Mouse (Mus musculus) stomach, embryonic 14.5 days (tissue): Measurements from ENCODE around the gene Anxa6. TPM values are rescaled to one million over a fixed set of nuclear protein-coding genes. Genes with fewer than 3 reads are reported as not detected.
A peak's percentile ranks its signal among the peaks of the same experiment; 100 is the strongest.
"Not testable (repeated sequence)": the region's sequence is repeated elsewhere in the genome, so short reads cannot be mapped to it uniquely, and the experiment has no call there.

Experiments
- ATAC-seq: fragments of 200-750 bp; cut with Nextera tagmentation; 2 replicates; pipeline ENCODE4 v1.8.0; 2017; ENCODE audit warnings: low read depth, moderate TSS enrichment; ENCODE audit not compliant: insufficient number of reproducible peaks, insufficient read depth, low FRiP score
- H3K27ac ChIP-seq: fragments of 300-500 bp; sonication (generic); 2 replicates; pipeline ENCODE4 v1.5.1; 2014; ENCODE audit warnings: mild to moderate bottlenecking, low read length, moderate library complexity, mixed read lengths
- H3K27me3 ChIP-seq: fragments of 300-500 bp; sonication (generic); 2 replicates; pipeline ENCODE4 v1.6.1; 2014; ENCODE audit warnings: low read length, control low read depth, mixed read lengths; ENCODE audit not compliant: control insufficient read depth, insufficient read depth
- H3K36me3 ChIP-seq: fragments of 300-500 bp; sonication (generic); 2 replicates; pipeline ENCODE4 v1.6.1; 2014; ENCODE audit warnings: mild to moderate bottlenecking, control low read depth, low read length, moderate library complexity, mixed read lengths; ENCODE audit not compliant: control insufficient read depth, insufficient read depth
- H3K4me1 ChIP-seq: fragments of 300-500 bp; sonication (generic); 2 replicates; pipeline ENCODE4 v1.6.1; 2014; ENCODE audit warnings: low read length, control low read depth, mixed read lengths; ENCODE audit not compliant: control insufficient read depth, insufficient read depth
- H3K4me2 ChIP-seq: fragments of 300-500 bp; sonication (generic); replicated peaks from 2 replicates; pipeline ENCODE4 v1.6.1; 2014; ENCODE audit warnings: low read depth, low read length, control low read depth
- H3K4me3 ChIP-seq: fragments of 300-500 bp; sonication (generic); 2 replicates; pipeline ENCODE4 v1.5.1; 2014; ENCODE audit warnings: low read depth, low read length, control low read depth
- H3K9ac ChIP-seq: fragments of 300-500 bp; sonication (generic); replicated peaks from 2 replicates; pipeline ENCODE4 v1.6.1; 2014; ENCODE audit warnings: low read depth, mild to moderate bottlenecking, control low read depth, low read length, moderate library complexity, mixed read lengths
- H3K9me3 ChIP-seq: fragments of 300-500 bp; sonication (generic); 2 replicates; pipeline ENCODE4 v1.6.1; 2016; ENCODE audit warnings: low read depth, low read length, control low read depth; ENCODE audit not compliant: control insufficient read depth
- WGBS: fragments of 180-500 bp; shearing (Covaris S2); extraction: QIAGEN DNeasy Blood & Tissue Kit; methylation state at CpG from one replicate; pipeline ENCODE4 v1.1.7; 2014; 5-methylcytosine and 5-hydroxymethylcytosine counted together
- polyA plus RNA-seq: library from polyadenylated mRNA; unstranded; fragments of >200 nt; fragmentation: Nextera tagmentation; extraction: Ambion mirVana; gene quantifications from 2 replicates; pipeline ENCODE4 v1.2.1, GENCODE M21; 2014

The Anxa6 gene
- polyA plus RNA-seq, 1 experiment from 2014 or later, result 400 TPM

- WGBS, result 81% methylated on average over 6 of the region's 6 CpGs
- no peak for ATAC-seq
- Histone ChIP-seq H3K27me3 (no peaks in the 10 kb centered on the region), H3K9ac (no peak overlapping the region), H3K9me3 (no peaks in the 10 kb centered on the region), H3K36me3 (no peaks in the 10 kb centered on the region), H3K4me2 (no peak overlapping the region), H3K27ac (no peak overlapping the region), H3K4me3 (no peak overlapping the region), H3K4me1 (peaks cover 12% of the 10 kb centered on the region; the same call in 1 of the 2 replicates)
Observed at GRCm38 (mm10) chr11:54960251-54960650, 73.0 kb downstream of the Anxa6 start.

GRCm38 (mm10) chr11:54958571-54959073 lies 74.6 kb downstream of the Anxa6 start:
- Histone ChIP-seq H3K4me2 (no peak overlapping the region), H3K4me1 (peaks cover 26% of the 10 kb centered on the region; the same call in 1 of the 2 replicates), H3K9me3 (no peaks in the 10 kb centered on the region), H3K36me3 (no peaks in the 10 kb centered on the region), H3K9ac (no peak overlapping the region), H3K27me3 (no peaks in the 10 kb centered on the region), H3K4me3 (no peak overlapping the region), H3K27ac (peak overlapping the region; percentile 3; the same call in 1 of the 2 replicates)
- 48% methylated on average over 3 of the region's 3 CpGs for WGBS
- no peak for ATAC-seq

GRCm38 (mm10) chr11:54957708-54958107 lies 75.5 kb downstream of the Anxa6 start:
- H3K4me3 ChIP-seq, H3K27ac ChIP-seq, ATAC-seq, H3K4me2 ChIP-seq, H3K27me3 ChIP-seq, H3K36me3 ChIP-seq, H3K9me3 ChIP-seq, H3K9ac ChIP-seq: not testable (repeated sequence)
- peaks cover 21% of the 10 kb centered on the region; the same call in 1 of the 2 replicates for H3K4me1 ChIP-seq
- 83% methylated on average over 3 of the region's 3 CpGs for WGBS

GRCm38 (mm10) chr11:54956912-54957311 lies 76.3 kb downstream of the Anxa6 start:
- ATAC-seq, result no peak
- Histone ChIP-seq H3K27me3 (no peaks in the 10 kb centered on the region), H3K9me3 (no peaks in the 10 kb centered on the region), H3K27ac (no peak overlapping the region), H3K9ac (no peak overlapping the region), H3K4me3 (no peak overlapping the region), H3K4me1 (peaks cover 15% of the 10 kb centered on the region; the same call in 1 of the 2 replicates), H3K36me3 (no peaks in the 10 kb centered on the region; the same call in 1 of the 2 replicates), H3K4me2 (no peak overlapping the region)
- 61% methylated on average over 7 of the region's 7 CpGs for WGBS

GRCm38 (mm10) chr11:54955735-54956480 lies 77.3 kb downstream of the Anxa6 start:
- Histone ChIP-seq H3K36me3 (no peaks in the 10 kb centered on the region; the same call in 1 of the 2 replicates), H3K9ac (peak overlapping the region; percentile 49), H3K4me3 (peak overlapping the region; percentile 49), H3K4me2 (peak overlapping the region; percentile 55), H3K4me1 (peaks cover 13% of the 10 kb centered on the region; the same call in 1 of the 2 replicates), H3K9me3 (no peaks in the 10 kb centered on the region), H3K27ac (peak overlapping the region; percentile 70), H3K27me3 (no peaks in the 10 kb centered on the region)
- under 1% methylated on average over 59 of the region's 59 CpGs for WGBS
- ATAC-seq, result peak; percentile 96

GRCm38 (mm10) chr11:54955400-54955734 lies 77.9 kb downstream of the Anxa6 start:
- H3K27ac ChIP-seq, result peak overlapping the region; percentile 70; the same call in 1 of the 2 replicates
- WGBS, result 32% methylated on average over 10 of the region's 10 CpGs
- not testable (repeated sequence) for ATAC-seq

GRCm38 (mm10) chr11:54954716-54955115 lies 78.5 kb downstream of the Anxa6 start:
- ATAC-seq, result no peak
- H3K36me3 ChIP-seq, result no peaks in the 10 kb centered on the region; the same call in 1 of the 2 replicates
- H3K27ac ChIP-seq, result no peak overlapping the region
- H3K27me3 ChIP-seq, result no peaks in the 10 kb centered on the region
- no peak overlapping the region for H3K9ac ChIP-seq
- H3K4me3 ChIP-seq, result no peak overlapping the region
- H3K9me3 ChIP-seq, result no peaks in the 10 kb centered on the region
- 82% methylated on average over 8 of the region's 8 CpGs for WGBS
- peaks cover 13% of the 10 kb centered on the region; the same call in 1 of the 2 replicates for H3K4me1 ChIP-seq
- H3K4me2 ChIP-seq, result no peak overlapping the region

More at GRCm38 (mm10) chr11:54955400-54955734, 77.9 kb downstream of the Anxa6 start:
- Histone ChIP-seq H3K4me2 (peak overlapping the region; percentile 54), H3K4me1 (peaks cover 13% of the 10 kb centered on the region; the same call in 1 of the 2 replicates), H3K9ac (peak overlapping the region; percentile 49), H3K4me3 (peak overlapping the region; percentile 49)
- not testable (repeated sequence) for H3K9me3 ChIP-seq, H3K36me3 ChIP-seq, H3K27me3 ChIP-seq

GRCm38 (mm10) chr11:54953993-54954446 lies 79.2 kb downstream of the Anxa6 start:
- Histone ChIP-seq H3K27me3 (no peaks in the 10 kb centered on the region), H3K36me3 (no peaks in the 10 kb centered on the region; the same call in 1 of the 2 replicates), H3K27ac (no peak overlapping the region), H3K9ac (no peak overlapping the region), H3K4me3 (no peak overlapping the region), H3K4me1 (peaks cover 13% of the 10 kb centered on the region; the same call in 1 of the 2 replicates), H3K4me2 (no peak overlapping the region), H3K9me3 (no peaks in the 10 kb centered on the region)
- ATAC-seq, result no peak
- 47% methylated on average over 9 of the region's 9 CpGs for WGBS
